18 mouse cellular contexts compared by ENCODE assay signal in the genomic region with DNA sequence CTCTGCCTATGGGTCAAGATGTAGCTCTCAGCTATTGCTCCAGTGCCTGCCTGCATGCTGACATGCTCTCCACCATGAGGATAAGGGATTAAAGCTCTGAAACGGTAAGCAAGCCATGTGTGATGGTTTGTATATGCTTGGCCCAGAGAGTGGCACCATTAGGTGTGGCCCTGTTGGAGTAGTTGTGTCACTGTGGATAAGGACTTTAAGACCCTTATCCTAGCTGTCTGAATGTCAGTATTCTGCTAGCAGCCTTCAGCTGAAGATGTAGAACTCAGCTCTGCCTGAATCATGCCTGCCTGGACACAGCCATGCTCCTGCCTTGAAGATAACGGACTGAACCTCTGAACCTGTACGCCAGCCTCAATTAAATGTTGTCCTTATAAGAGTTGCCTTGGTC. TPM values are rescaled to one million over a fixed set of nuclear protein-coding genes. Genes with fewer than 3 reads are reported as not detected.
"Had no signal": no experiment of that assay in that cellular context is flagged by ENCODE, and none has a peak within 500 bp of the region (broad histone marks: within the 10 kb centered on the region; RNA-seq: fewer than 3 reads in every experiment).

No protein-coding gene starts in this region.

- H3K27ac ChIP-seq: liver, embryonic 15.5 days; midbrain, embryonic 12.5 days; neural tube, embryonic 12.5 days; stomach, embryonic 15.5 days; stomach, postnatal 0 days had no signal

- H3K9ac ChIP-seq: liver, embryonic 15.5 days; lung, embryonic 14.5 days; midbrain, embryonic 12.5 days; neural tube, embryonic 12.5 days; stomach, embryonic 15.5 days had no signal

- DNase-seq: lung, adult 18-20 months; lung, embryonic 14.5 days; lung, postnatal 10 days; lung, postnatal 4 days; midbrain, embryonic 14.5 days; right cerebral cortex, postnatal 14 days; thymus, adult 2 months; thymus, postnatal 25 days; thymus, postnatal 4 days had no signal

- ATAC-seq: midbrain, embryonic 16.5 days had no signal

- H3K4me3 ChIP-seq: liver, embryonic 15.5 days; midbrain, embryonic 12.5 days; myocyte; neural tube, embryonic 12.5 days; stomach, embryonic 15.5 days had no signal

- H3K36me3 ChIP-seq: liver, embryonic 15.5 days; midbrain, embryonic 12.5 days; neural tube, embryonic 12.5 days; stomach, embryonic 15.5 days had no signal

- H3K4me2 ChIP-seq: liver, embryonic 15.5 days; lung, embryonic 14.5 days; midbrain, embryonic 12.5 days; neural tube, embryonic 12.5 days; stomach, embryonic 15.5 days had no signal

- H3K27me3 ChIP-seq: liver, embryonic 15.5 days; midbrain, embryonic 12.5 days; neural tube, embryonic 12.5 days; stomach, embryonic 15.5 days had no signal

- H3K9me3 ChIP-seq: liver, embryonic 15.5 days; midbrain, embryonic 12.5 days; neural tube, embryonic 12.5 days; stomach, embryonic 15.5 days had no signal

- H3K4me1 ChIP-seq: midbrain, embryonic 12.5 days; neural tube, embryonic 12.5 days; stomach, embryonic 15.5 days had no signal

RNA-seq across cellular contexts. Expression of a gene that starts 15.4 kb away (rescaled TPM):
- polyA plus RNA-seq: lung, embryonic 14.5 days had no signal

RNA-seq across cellular contexts. Expression of a gene that starts 26.7 kb away (rescaled TPM):
- polyA plus RNA-seq: lung, embryonic 14.5 days; midbrain, embryonic 12.5 days; spleen, adult 2 months; urinary bladder, adult 2 months had no signal

RNA-seq across cellular contexts. Expression of a gene that starts 55.5 kb away (rescaled TPM):
- polyA plus RNA-seq: lung, embryonic 14.5 days; midbrain, embryonic 12.5 days; midbrain, embryonic 14.5 days; spleen, adult 2 months; urinary bladder, adult 2 months had no signal
